Mouse (Mus musculus) thymus, adult 2 months (tissue): ENCODE measurements around the gene Pigq.

Experiments
- CTCF ChIP-seq: fragments of 200-500 bp; IDR thresholded peaks from 2 replicates; pipeline ENCODE4 v1.5.1; 2012; ENCODE audit warnings: mild to moderate bottlenecking, control low read depth, low read length, moderate library complexity, borderline replicate concordance; ENCODE audit not compliant: control insufficient read depth, poor library complexity, insufficient read depth; ENCODE audit errors: extremely low read depth
- POLR2A ChIP-seq: fragments of 200-500 bp; IDR thresholded peaks from 2 replicates; pipeline ENCODE4 v1.6.1; 2012; ENCODE audit warnings: mild to moderate bottlenecking, low read length, control low read depth, moderate library complexity; ENCODE audit not compliant: control insufficient read depth, poor library complexity, insufficient read depth; ENCODE audit errors: extremely low read depth

DNA sequence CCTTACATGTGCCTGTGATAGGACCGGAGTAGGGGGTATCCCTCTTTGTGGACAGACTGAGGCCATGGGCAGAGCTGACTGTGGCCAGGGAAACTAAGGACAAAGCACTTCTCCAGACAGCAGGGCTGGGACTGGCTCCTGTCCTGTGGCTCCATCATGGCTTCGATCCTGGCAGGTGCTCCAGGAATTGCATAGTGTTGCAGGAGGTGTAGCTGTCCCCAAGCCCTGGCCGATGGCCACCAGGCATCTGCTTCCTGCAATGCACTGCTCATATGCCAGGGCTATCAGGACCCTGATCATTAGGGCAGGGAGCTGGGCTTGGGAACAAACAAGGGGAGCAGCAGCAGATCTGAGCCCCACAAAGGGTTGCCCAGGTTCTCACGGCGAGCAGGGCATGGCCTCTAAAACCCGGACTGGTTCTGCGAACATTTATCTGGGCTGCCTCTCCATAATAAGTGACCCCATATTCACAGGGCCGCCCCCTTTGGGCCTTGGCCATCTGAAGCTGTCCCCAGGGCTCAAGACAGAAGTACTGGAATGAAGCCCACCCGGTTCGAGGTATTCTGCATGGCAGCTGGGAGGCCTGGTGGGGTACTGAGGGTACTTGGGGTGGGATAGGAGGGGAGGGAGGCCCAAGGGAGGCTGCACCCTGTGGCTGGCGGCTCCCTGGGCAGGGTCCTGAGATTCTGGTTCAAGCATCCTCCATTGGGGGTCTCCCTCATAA is 14.2 kb upstream of the Pigq start:
- no peak for TF ChIP-seq CTCF
- TF ChIP-seq POLR2A: no peak
